Mouse (Mus musculus) neural tube, embryonic 11.5 days (tissue): ENCODE measurements around the gene Pappa2. TPM values are rescaled to one million over a fixed set of nuclear protein-coding genes. Genes with fewer than 3 reads are reported as not detected.

Experiments used
- ATAC-seq: fragments of 200-750 bp; cut with Nextera tagmentation; 2 replicates; pipeline ENCODE4 v1.8.0; 2017; ENCODE audit warnings: moderate number of reproducible peaks, mild to moderate bottlenecking, moderate TSS enrichment, moderate library complexity; ENCODE audit not compliant: insufficient read depth, low FRiP score, low TSS enrichment
- DNase-seq: peaks from one replicate; pipeline ENCODE4 v3.0.0-alpha.2; 2015; ENCODE audit warnings: low spot score
- H3K27ac ChIP-seq: fragments of 300-500 bp; sonication (generic); 2 replicates; pipeline ENCODE4 v1.5.1; 2014; ENCODE audit warnings: low read depth, mild to moderate bottlenecking, low read length
- H3K27me3 ChIP-seq: fragments of 300-500 bp; sonication (generic); 2 replicates; pipeline ENCODE4 v1.6.1; 2014; ENCODE audit warnings: mild to moderate bottlenecking, low read length, mixed read lengths; ENCODE audit not compliant: control insufficient read depth, insufficient read depth
- H3K36me3 ChIP-seq: fragments of 300-500 bp; sonication (generic); 2 replicates; pipeline ENCODE4 v1.6.1; 2014; ENCODE audit warnings: mild to moderate bottlenecking, low read length, moderate library complexity, mixed read lengths; ENCODE audit not compliant: control insufficient read depth, insufficient read depth
- H3K4me1 ChIP-seq: fragments of 300-500 bp; sonication (generic); 2 replicates; pipeline ENCODE4 v1.6.1; 2014; ENCODE audit warnings: low read length, mixed read lengths; ENCODE audit not compliant: control insufficient read depth, insufficient read depth
- H3K4me2 ChIP-seq: fragments of 300-500 bp; sonication (generic); 2 replicates; pipeline ENCODE4 v1.6.1; 2014; ENCODE audit warnings: low read depth, mild to moderate bottlenecking, moderate library complexity
- H3K4me3 ChIP-seq: fragments of 300-500 bp; sonication (generic); 2 replicates; pipeline ENCODE4 v1.5.1; 2014; ENCODE audit warnings: low read depth, low read length
- H3K9ac ChIP-seq: fragments of 300-500 bp; sonication (generic); 2 replicates; pipeline ENCODE4 v1.6.1; 2014; ENCODE audit warnings: mild to moderate bottlenecking, low read length
- H3K9me3 ChIP-seq: fragments of 300-500 bp; sonication (generic); 2 replicates; pipeline ENCODE4 v1.6.1; 2016; ENCODE audit warnings: low read length; ENCODE audit not compliant: control insufficient read depth
- WGBS: fragments of 180-500 bp; shearing (Covaris S2); extraction: QIAGEN DNeasy Blood & Tissue Kit; methylation state at CpG from one replicate; pipeline ENCODE4 v1.1.7; 2014; 5-methylcytosine and 5-hydroxymethylcytosine counted together
- polyA plus RNA-seq: library from polyadenylated mRNA; unstranded; fragments of >200 nt; fragmentation: Nextera tagmentation; extraction: Ambion mirVana; gene quantifications from 2 replicates; pipeline ENCODE4 v1.2.1, GENCODE M21; 2014

Pappa2 gene
- polyA plus RNA-seq = 3.9 and 4.6 TPM in 2 replicates

GRCm38 (mm10) chr1:158980390-158980789 lies at the start of gene Pappa2:
Pappa2 (minus strand) TSS chr1:158980490.
- DNase-seq (no peak), ATAC-seq (no peak)
- no peaks in the 10 kb centered on the region for H3K9me3 ChIP-seq
- no peaks in the 10 kb centered on the region for H3K27me3 ChIP-seq
- H3K4me1 ChIP-seq = no peaks in the 10 kb centered on the region
- no peak within 1 kb of the TSS for H3K9ac ChIP-seq
- no peak within 1 kb of the TSS for H3K27ac ChIP-seq
- no peaks in the 10 kb centered on the region for H3K36me3 ChIP-seq
- 56% methylated on average over 1 of the region's 1 CpGs for WGBS
- no peak within 1 kb of the TSS for H3K4me3 ChIP-seq
- H3K4me2 ChIP-seq = no peak within 1 kb of the TSS

DNA sequence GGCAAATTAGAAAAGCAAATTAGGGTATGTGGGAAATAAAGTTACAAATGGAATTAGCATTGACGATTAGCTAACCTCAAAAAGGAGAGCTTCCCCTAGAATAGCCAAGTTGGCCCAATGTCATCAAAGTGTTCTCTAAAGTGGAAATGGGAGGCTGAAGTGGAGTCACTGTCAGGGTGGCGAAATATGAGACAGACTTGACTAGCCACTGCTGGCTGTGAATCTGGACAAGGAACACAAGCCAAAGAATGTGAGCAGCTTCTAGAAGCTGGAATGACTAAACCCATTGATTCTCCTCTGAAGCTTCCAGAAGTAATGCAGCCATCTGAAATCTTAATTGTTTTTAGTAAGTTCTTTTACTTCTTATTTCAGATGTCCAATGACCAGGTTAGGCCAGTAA lies 48.8 kb upstream of the Pappa2 start:
- Histone ChIP-seq H3K4me2 (no peak overlapping the region), H3K36me3 (no peaks in the 10 kb centered on the region), H3K27me3 (no peaks in the 10 kb centered on the region), H3K4me3 (no peak overlapping the region), H3K4me1 (no peaks in the 10 kb centered on the region), H3K9ac (no peak overlapping the region), H3K27ac (no peak overlapping the region), H3K9me3 (no peaks in the 10 kb centered on the region)
- DNase-seq (no peak), ATAC-seq (no peak)
- WGBS = 90% methylated on average over 2 of the region's 2 CpGs

DNA sequence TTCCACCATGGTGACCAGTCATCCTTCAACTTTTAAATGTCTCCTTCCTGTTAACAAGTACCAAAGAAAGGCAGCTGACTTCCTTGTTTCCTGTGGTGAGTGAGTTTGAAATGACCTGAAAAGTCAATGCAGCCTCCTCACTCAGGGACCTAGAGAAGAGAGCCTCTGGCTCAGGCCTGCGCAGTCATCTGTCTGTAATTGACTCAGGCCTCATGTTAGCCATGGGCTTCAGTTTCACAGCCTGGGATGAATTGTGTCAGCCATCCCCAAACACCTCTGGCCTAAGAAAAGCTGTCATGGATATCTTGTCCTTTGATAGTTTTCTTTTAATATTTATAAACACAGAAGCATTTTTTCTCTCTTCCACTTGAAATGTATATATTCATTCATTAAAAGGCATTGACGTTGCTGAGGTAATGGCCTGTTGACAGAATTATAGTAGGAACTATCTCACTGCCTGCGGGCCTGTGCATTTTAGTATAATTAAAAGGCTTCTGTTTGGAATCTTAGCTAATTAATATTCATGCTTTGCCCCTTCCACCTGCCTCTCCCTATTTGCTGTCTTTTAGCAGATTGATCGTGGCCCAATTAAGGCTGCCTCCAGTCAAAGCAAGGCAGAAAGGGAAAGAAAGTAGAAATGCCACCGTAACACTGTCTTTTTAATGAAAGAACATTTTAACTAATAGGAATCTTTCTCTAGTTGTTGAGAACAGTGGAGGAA lies 34.8 kb upstream of the Pappa2 start:
- H3K27me3 ChIP-seq = no peaks in the 10 kb centered on the region

GRCm38 (mm10) chr1:158987042-158987441 lies 6.8 kb upstream of the Pappa2 start:
- no peak overlapping the region for H3K9ac ChIP-seq
- no peak overlapping the region for H3K4me3 ChIP-seq
- no peak overlapping the region for H3K4me2 ChIP-seq
- H3K9me3 ChIP-seq = no peaks in the 10 kb centered on the region
- no peaks in the 10 kb centered on the region for H3K4me1 ChIP-seq
- WGBS = 80% methylated on average over 3 of the region's 3 CpGs
- no peaks in the 10 kb centered on the region for H3K36me3 ChIP-seq
- no peaks in the 10 kb centered on the region for H3K27me3 ChIP-seq
- no peak for DNase-seq
- no peak overlapping the region for H3K27ac ChIP-seq
- ATAC-seq = no peak

More for the DNA sequence above, 34.8 kb upstream of the Pappa2 start:
- peak; percentile 73; the same call in 1 of the 2 replicates for ATAC-seq
- DNase-seq = no peak
- 75% methylated on average over 5 of the region's 5 CpGs for whole genome bisulfite sequencing
- Histone ChIP-seq H3K36me3 (no peaks in the 10 kb centered on the region), H3K4me2 (no peak overlapping the region), H3K9me3 (no peaks in the 10 kb centered on the region), H3K9ac (no peak overlapping the region), H3K27ac (no peak overlapping the region), H3K4me1 (no peaks in the 10 kb centered on the region), H3K4me3 (no peak overlapping the region)

DNA sequence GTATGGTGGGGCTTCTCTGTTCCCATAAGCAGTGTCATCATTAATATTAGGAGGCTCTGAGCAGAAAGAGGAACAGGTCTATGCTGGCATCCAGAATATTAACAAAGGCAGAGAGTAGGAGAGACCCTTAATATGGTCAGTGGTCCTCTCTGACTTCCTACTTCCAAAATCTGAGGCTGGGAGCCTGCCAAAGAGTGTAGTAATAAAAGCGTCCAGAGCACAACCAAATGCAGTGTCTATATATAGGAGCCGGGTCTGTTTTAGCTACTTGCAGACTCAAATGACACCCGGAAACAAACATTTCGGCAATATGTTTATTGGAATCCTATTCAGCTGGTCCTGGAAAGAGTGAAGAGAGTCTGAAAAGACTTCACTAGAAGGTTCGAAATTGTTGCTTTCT lies 17.9 kb downstream of the Pappa2 start:
- DNase-seq (no peak), ATAC-seq (no peak)

DNA sequence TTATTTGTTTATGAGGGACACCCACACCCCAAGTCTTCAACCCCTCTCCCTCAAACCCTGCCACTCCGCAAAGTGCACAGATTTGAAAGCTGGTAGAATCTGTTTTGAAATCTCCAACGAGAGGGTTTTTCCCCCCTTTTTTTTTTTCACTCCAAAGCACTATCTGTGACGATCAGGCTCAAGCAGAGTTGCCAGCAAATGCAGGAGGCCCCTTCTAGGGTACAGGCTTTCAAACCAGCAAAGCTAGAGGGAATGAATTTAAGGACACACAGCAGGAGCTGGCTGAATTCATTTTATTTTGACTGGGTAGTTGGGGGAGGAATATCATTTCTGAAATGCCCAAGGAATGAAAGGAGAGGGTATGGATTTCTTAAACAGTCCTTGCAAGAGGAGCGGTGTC lies 19.3 kb downstream of the Pappa2 start:
- no peak overlapping the region for H3K4me2 ChIP-seq
- no peak overlapping the region for H3K27ac ChIP-seq
- H3K27me3 ChIP-seq = no peaks in the 10 kb centered on the region
- no peaks in the 10 kb centered on the region for H3K9me3 ChIP-seq
- ATAC-seq = no peak
- DNase-seq = no peak
- WGBS = 42% methylated on average over 4 of the region's 4 CpGs
- H3K9ac ChIP-seq = no peak overlapping the region
- H3K4me1 ChIP-seq = 0 out of 2 replicates have a peak, but pooled peaks cover 3% of the 10 kb centered on the region
- no peaks in the 10 kb centered on the region for H3K36me3 ChIP-seq
- no peak overlapping the region for H3K4me3 ChIP-seq

More for the DNA sequence above, 17.9 kb downstream of the Pappa2 start:
- Histone ChIP-seq H3K27me3 (no peaks in the 10 kb centered on the region), H3K4me3 (no peak overlapping the region), H3K9me3 (no peaks in the 10 kb centered on the region), H3K4me1 (0 out of 2 replicates have a peak, but pooled peaks cover 3% of the 10 kb centered on the region), H3K27ac (no peak overlapping the region), H3K9ac (no peak overlapping the region), H3K4me2 (no peak overlapping the region), H3K36me3 (no peaks in the 10 kb centered on the region)
- WGBS = 83% methylated on average over 5 of the region's 5 CpGs

DNA sequence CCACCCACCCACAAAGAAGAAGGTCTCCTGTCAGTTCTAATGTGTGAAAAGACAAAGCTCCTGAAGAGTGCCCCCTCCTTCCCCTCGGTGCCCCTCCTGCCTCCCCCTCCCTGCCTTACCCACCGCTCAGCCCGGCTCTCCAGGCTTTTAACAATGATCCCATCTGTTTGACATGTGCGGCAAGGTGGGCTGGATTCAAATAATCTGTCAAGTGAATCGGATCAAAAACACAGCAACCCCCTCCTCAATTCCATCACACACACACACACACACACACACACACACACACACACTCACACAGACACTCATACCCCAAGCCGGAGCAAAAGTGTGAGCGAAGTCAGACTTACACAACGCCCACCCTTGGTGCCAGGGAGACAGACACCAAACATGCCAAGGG lies 19.7 kb downstream of the Pappa2 start:
- Histone ChIP-seq H3K9me3 (no peaks in the 10 kb centered on the region), H3K4me1 (0 out of 2 replicates have a peak, but pooled peaks cover 3% of the 10 kb centered on the region), H3K9ac (no peak overlapping the region), H3K4me2 (no peak overlapping the region), H3K4me3 (no peak overlapping the region), H3K36me3 (no peaks in the 10 kb centered on the region), H3K27me3 (no peaks in the 10 kb centered on the region), H3K27ac (no peak overlapping the region)
- peak; percentile 51; the same call in 1 of the 2 replicates for ATAC-seq
- peak; percentile 14 for DNase-seq
- 30% methylated on average over 8 of the region's 8 CpGs for WGBS

DNA sequence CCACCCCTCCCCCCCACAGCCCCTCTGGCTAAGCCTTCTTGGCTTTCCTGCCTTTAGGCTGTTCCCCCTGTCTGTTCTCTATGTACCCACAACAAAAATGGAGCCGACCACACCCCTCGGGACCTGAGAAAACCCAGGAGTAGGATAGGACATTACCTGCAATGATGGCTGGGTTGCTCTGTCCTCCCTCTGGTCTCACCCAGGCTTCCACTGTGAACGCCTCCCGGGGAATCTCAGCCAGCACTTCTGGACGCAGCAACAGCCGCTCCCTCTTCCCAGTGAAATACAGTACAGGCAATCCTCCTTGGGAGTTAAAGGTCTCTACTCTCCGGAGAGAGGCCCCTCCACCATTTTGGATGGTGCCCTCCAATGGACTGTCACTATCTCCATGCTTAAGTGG lies 23.9 kb downstream of the Pappa2 start:
- Histone ChIP-seq H3K27me3 (no peaks in the 10 kb centered on the region), H3K27ac (no peak overlapping the region), H3K9ac (no peak overlapping the region), H3K4me2 (no peak overlapping the region), H3K4me3 (no peak overlapping the region), H3K9me3 (no peaks in the 10 kb centered on the region), H3K36me3 (no peaks in the 10 kb centered on the region), H3K4me1 (0 out of 2 replicates have a peak, but pooled peaks cover 3% of the 10 kb centered on the region)
- DNase-seq = no peak
- 86% methylated on average over 7 of the region's 7 CpGs for WGBS
- ATAC-seq = no peak

GRCm38 (mm10) chr1:158954785-158955184 lies 25.5 kb downstream of the Pappa2 start:
- Histone ChIP-seq H3K4me2 (no peak overlapping the region), H3K9me3 (no peaks in the 10 kb centered on the region), H3K9ac (no peak overlapping the region), H3K4me1 (no peaks in the 10 kb centered on the region), H3K4me3 (no peak overlapping the region), H3K27me3 (no peaks in the 10 kb centered on the region), H3K36me3 (no peaks in the 10 kb centered on the region), H3K27ac (no peak overlapping the region)
- 78% methylated on average over 6 of the region's 6 CpGs for WGBS
- DNase-seq (no peak), ATAC-seq (no peak)
